Mouse (Mus musculus): Measurements from ENCODE around the gene Cntnap2.
A peak's percentile ranks its signal among the peaks of the same experiment; 100 is the strongest.
"Not testable (repeated sequence)": the region's sequence is repeated elsewhere in the genome, so short reads cannot be mapped to it uniquely, and the experiment has no call there.

Gene Cntnap2

GRCm38 (mm10) chr6:47239376-47239921 lies 2180.3 kb downstream of the Cntnap2 start:
- DNase-seq (ENCODE audit: low read depth, low spot score), result no peak

- DNase-seq (ENCODE audit: low read depth, low spot score), result no peak
Measured at GRCm38 (mm10) chr6:47241379-47241778, 2182.2 kb downstream of the Cntnap2 start.

DNA sequence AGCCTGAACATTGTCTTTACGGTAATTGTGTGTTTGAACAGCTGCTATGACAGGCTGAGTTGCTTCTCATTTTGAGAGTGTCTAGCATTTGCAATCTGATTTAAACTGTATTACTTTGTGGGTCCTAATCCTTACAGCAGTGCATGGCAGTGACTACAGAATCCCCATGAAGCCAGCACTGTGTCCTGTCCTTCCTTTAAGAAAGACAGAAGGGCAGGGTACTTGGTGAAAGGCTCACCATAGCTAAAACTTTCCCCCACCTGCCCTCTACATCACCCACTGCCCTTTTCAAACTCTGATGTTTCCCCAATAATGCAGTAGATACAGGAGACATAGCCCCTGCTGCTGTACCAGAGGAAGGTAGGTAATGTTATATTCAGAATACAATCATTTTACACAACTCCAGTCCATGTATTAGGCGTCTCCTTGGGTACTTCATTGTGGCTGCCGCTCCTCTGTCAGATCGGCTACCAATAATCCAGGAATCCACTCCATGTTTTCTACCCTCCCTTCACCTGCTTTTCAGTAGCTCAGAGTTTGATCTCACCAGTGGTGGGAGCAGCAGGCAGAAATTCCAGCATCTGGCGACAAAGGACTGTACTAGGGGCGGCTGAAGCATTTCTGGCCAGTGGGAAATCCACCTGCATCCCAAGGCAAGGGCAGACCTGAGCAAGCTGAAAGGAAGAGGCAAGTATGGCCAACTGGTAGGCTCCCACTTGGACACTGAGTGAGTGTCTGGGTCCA lies 2184.9 kb downstream of the Cntnap2 start:
- DNase-seq (ENCODE audit: low read depth, low spot score), result peak; percentile 48

- no peak for DNase-seq (ENCODE audit: low read depth, low spot score)
Measured at GRCm38 (mm10) chr6:47244642-47245041, 2185.5 kb downstream of the Cntnap2 start.

DNA sequence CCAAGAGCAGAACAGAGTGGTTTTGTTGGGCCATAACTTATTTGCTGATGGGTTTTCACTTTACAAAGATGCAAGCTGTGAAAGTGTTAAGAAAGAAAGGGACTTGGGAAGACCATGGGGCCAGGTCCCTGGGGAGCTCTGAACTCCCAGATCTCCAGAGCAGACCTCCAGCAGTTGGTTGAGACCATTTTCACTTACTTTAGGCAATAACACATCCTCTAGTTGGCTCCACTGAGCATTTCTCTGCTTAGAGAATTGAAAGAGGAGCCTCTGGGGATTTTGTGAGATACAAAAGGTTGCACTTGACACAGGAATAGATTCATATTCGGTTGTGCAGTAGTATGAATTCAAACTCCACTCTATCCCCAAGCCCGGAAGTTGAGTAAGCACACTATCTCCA lies 2196.1 kb downstream of the Cntnap2 start:
- DNase-seq (ENCODE audit: low read depth, low spot score), result no peak

GRCm38 (mm10) chr6:47256227-47256887 lies 2197.2 kb downstream of the Cntnap2 start:
- DNase-seq (ENCODE audit: low read depth, low spot score), result no peak

- no peak for DNase-seq (ENCODE audit: low read depth, low spot score)
Measured at GRCm38 (mm10) chr6:47256918-47257506, 2197.9 kb downstream of the Cntnap2 start.

GRCm38 (mm10) chr6:47259626-47260114 lies 2200.5 kb downstream of the Cntnap2 start:
- no peak for DNase-seq (ENCODE audit: low read depth, low spot score)

DNA sequence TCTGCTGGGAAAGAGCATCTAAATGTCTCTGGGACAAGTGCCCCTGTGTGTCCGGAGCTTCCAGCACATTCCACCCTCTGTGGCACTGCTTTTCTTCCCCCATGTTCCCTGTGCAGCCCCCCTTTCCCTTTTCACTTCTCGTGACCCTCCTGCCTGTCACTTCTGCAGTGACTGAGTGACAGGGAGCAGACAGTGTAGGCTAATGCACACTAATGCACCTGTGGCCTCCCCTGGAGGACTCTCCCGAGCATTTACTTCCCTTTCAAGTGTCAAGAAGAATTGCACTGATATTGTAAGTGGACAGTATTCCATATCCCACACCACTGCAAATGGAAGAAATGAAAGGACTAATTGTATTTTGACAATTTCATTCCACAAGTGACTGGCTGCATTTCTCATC lies 2208.1 kb downstream of the Cntnap2 start:
- DNase-seq (ENCODE audit: low read depth, low spot score), result no peak

GRCm38 (mm10) chr6:47269455-47269854 lies 2210.3 kb downstream of the Cntnap2 start:
- no peak for DNase-seq (ENCODE audit: low read depth, low spot score)

GRCm38 (mm10) chr6:47271576-47271975 lies 2212.4 kb downstream of the Cntnap2 start:
- DNase-seq (ENCODE audit: low read depth, low spot score), result no peak

GRCm38 (mm10) chr6:47272606-47273575 lies 2213.7 kb downstream of the Cntnap2 start:
- no peak for DNase-seq (ENCODE audit: low read depth, low spot score)

GRCm38 (mm10) chr6:47275065-47275464 lies 2215.9 kb downstream of the Cntnap2 start:
- DNase-seq (ENCODE audit: low read depth, low spot score), result no peak

GRCm38 (mm10) chr6:47279183-47279582 lies 2220.0 kb downstream of the Cntnap2 start:
- no peak for DNase-seq (ENCODE audit: low read depth, low spot score)

GRCm38 (mm10) chr6:47281584-47281983 lies 2222.4 kb downstream of the Cntnap2 start:
- no peak for DNase-seq (ENCODE audit: low read depth, low spot score)

DNA sequence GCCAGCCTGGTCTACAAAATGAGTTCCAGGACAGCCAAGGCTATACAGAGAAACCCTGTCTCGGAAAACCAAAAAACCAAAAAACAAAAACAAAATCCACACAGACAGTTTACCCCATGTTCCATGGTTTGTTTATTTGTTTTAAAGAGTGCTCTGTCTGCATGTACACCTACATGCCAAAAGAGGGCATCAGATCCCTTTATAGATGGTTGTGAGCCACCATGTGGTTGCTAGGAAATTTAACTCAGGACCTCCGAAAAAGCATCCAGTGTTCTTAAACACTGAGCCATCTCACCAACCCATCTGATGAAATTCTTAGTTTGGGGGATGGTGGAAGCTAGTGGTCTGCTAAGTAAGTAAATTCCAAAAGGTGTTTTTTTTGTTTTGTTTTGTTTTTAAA lies 2225.6 kb downstream of the Cntnap2 start:
- no peak for DNase-seq (ENCODE audit: low read depth, low spot score)

DNA sequence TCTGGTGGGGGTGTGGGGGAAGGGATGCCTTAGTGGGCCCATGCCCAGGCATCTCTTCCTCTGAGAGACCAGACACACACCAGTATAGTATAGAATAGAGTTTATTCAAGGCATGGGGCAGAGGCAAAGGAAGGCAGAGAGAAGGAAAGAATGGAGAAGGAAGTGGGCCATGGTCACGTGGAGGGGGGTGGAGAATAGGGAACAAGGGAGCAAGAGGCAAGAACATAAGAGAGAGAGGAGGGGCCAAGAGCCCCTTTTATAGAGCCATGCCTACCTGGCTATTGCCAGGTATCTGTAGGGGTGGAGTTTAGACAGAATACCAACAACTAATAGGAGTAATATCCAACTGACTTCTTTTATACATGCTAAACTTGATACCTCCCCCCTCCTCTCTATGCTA lies 2226.6 kb downstream of the Cntnap2 start:
- DNase-seq (ENCODE audit: low read depth, low spot score), result no peak

- DNase-seq (ENCODE audit: low read depth, low spot score), result not testable (repeated sequence)
Measured at GRCm38 (mm10) chr6:47286247-47286967, 2227.2 kb downstream of the Cntnap2 start.

DNA sequence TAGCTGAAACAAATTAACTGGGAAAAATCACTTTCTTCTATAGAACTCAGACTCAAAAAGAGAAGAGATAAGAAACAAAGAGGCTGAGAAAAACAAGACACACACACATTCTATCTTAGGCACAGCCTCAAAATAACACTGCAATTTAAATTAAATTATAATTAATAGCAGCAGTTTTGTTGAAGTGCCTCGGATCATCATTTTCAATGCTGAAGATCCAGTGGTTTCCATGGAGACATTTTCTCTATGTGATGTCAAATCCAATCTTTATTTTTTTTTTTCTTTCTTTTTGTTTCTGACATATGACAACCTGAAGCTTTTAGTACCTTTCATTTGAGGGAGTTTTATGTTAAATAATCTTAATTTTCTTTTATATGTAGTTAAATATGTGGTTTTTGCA lies 2228.6 kb downstream of the Cntnap2 start:
- no peak for DNase-seq (ENCODE audit: low read depth, low spot score)

- no peak for DNase-seq (ENCODE audit: low read depth, low spot score)
Measured at GRCm38 (mm10) chr6:47291973-47292372, 2232.8 kb downstream of the Cntnap2 start.

Measured in c-Kit-negative CD71-positive TER-119-positive erythroid progenitor cells, embryonic 14.5 days (primary cell).